Mouse (Mus musculus) heart, adult 8-10 months (tissue): ENCODE measurements around the gene Agpat4. TPM values are rescaled to one million over a fixed set of nuclear protein-coding genes. Genes with fewer than 3 reads are reported as not detected.

Experiments used
- total RNA-seq, 4 experiments: library from RNA; stranded (reverse); gene quantifications; 2 replicates each; pipeline ENCODE4 v1.2.4; 2022

Gene Agpat4
- total RNA-seq, 4 experiments from 2014 or later = 2.5 to 3.8 (median 3.4) TPM

Other genes starting within 250 kb of the Agpat4 start
- 10 to 100 TPM; 39.7 to 57.5 (median 49.8) TPM for gene Map3k4, start 200.1 kb downstream of the Agpat4 start, total RNA-seq